Mouse (Mus musculus) brain, embryonic 14.5 days (tissue): ENCODE data around the gene Olfr465-ps1.

ENCODE experiments used
- CTCF ChIP-seq: fragments of 200-500 bp; IDR thresholded peaks from 2 replicates; pipeline ENCODE4 v1.5.1; 2012; ENCODE audit warnings: inconsistent platforms, mild to moderate bottlenecking, moderate library complexity, borderline replicate concordance; ENCODE audit not compliant: insufficient read depth, insufficient read length; ENCODE audit errors: extremely low read depth
- POLR2A ChIP-seq: fragments of 200-500 bp; IDR thresholded peaks from 2 replicates; pipeline ENCODE4 v1.6.1; 2012; ENCODE audit warnings: mild to moderate bottlenecking, inconsistent platforms, borderline replicate concordance; ENCODE audit not compliant: poor library complexity, insufficient read depth, insufficient read length, severe bottlenecking; ENCODE audit errors: extremely low read depth

DNA sequence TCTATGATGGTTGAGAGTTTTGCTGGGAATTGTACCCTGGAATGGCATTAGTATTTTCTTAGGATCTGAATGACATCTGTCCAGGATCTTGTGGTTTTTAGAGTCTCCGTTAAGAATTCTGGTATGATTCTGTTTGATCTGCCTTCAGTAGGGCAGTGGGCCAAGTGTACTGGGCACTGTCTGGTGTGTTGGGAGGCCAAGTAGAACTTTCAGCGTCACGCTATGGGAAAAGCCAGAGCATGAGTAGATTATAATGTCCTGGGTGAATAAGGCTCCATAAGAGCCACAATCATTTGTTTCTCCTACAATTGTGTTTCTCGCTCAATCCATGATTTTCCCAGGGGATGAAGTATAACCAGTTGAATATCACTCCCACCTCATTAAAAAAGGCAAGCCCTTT lies at the start of gene Olfr465-ps1:
- TF ChIP-seq CTCF (no peak), POLR2A (no peak)
